25 mouse cellular contexts compared by ENCODE assay signal in the genomic region with DNA sequence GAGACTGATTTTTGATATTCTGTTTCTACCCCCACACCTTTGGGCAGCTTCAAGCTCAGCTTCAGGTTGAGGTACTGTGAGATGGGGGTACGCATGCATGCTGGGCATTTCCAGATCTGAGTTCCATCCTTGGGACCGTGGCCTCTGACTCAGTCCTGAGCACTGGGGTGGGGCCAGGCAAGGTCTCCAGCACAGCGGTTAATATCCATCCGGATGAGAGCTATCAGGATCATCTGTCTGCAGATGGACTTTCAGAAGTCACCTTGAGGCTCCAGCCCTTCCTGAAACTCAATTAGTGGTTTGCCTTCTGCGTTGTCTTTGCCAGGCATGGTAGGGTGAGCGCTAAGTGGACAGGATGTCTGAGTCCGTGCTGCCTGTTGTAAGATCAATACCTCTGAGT. TPM values are rescaled to one million over a fixed set of nuclear protein-coding genes. Genes with fewer than 3 reads are reported as not detected.
A peak's percentile ranks its signal among the peaks of the same experiment; 100 is the strongest.
DNase-seq lines count a peak whose midpoint lies in the region; ATAC-seq and TF ChIP-seq lines count a peak whose summit lies in the region.
"Had no signal": no experiment of that assay in that cellular context is flagged by ENCODE, and none has a peak within 500 bp of the region (broad histone marks: within the 10 kb centered on the region; RNA-seq: fewer than 3 reads in every experiment).

No protein-coding gene starts in this region.

- no peaks in the 10 kb centered on the region; the same call in 1 of the 2 replicates for H3K36me3 ChIP-seq in small intestine, adult 2 months (ENCODE audit: control insufficient read depth, insufficient read depth, low read length)
- H3K36me3 ChIP-seq: embryonic facial prominence, embryonic 10.5 days; embryonic facial prominence, embryonic 12.5 days; forebrain, embryonic 10.5 days; forebrain, embryonic 12.5 days; forebrain, embryonic 15.5 days had no signal

- intact Hi-C loops in left cerebral cortex, adult 2 months (cut with DNase I): loop anchor here (5.0 kb wide), 1 partner anchor 43 kb away; a partner anchor contains a TSS
- intact Hi-C loops in left cerebral cortex, postnatal 14 days (cut with DNase I): no loop called here
- intact Hi-C loops in heart, postnatal 14 days (cut with DNase I): no loop called here

- no peak for TF ChIP-seq CTCF in left cerebral cortex, adult 2 months (IDR thresholded peaks at IDR 0.05)
- TF ChIP-seq CTCF in small intestine, adult 2 months (IDR thresholded peaks at IDR 0.05; ENCODE audit: extremely low read depth, insufficient read length, insufficient replicate concordance, low read depth, low read length): no peak

- 83% methylated on average over 7 of the region's 7 CpGs for WGBS in small intestine, adult 2 months

- no peak for DNase-seq in left cerebral cortex, adult 2 months (ENCODE audit: extremely low spot score in 1 of 2, low spot score in 2 of 2)
- DNase-seq in left cerebral cortex, postnatal 14 days (ENCODE audit: low spot score in 2 of 2): no peak
- peak; percentile 15 for DNase-seq in adrenal gland, adult 8-10 months
- peak; percentile 16 for DNase-seq in adrenal gland, postnatal 14 days
- no peak for DNase-seq in heart, postnatal 14 days
- no peak for DNase-seq in c-Kit-positive CD71-positive TER-119-positive erythroid progenitor cells, embryonic 14.5 days (ENCODE audit: low spot score)
- DNase-seq: cerebellum, adult 11 months; cerebellum, adult 18-20 months; cerebellum, adult 8-10 months; cerebellum, adult 9-11 months; cerebellum, postnatal 14 days; cerebellum, postnatal 36 days; embryo, embryonic 11 days; forebrain, postnatal 0 days had no signal

- no peaks in the 10 kb centered on the region for H3K27me3 ChIP-seq in small intestine, adult 2 months (ENCODE audit: control insufficient read depth, insufficient read depth, low read length)
- H3K27me3 ChIP-seq: embryonic facial prominence, embryonic 12.5 days; forebrain, embryonic 12.5 days; forebrain, embryonic 15.5 days; Patski had no signal

- no peak overlapping the region for H3K4me3 ChIP-seq in left cerebral cortex, adult 2 months
- H3K4me3 ChIP-seq in small intestine, adult 2 months (ENCODE audit: low read depth, low read length): no peak overlapping the region
- H3K4me3 ChIP-seq: embryonic facial prominence, embryonic 10.5 days; embryonic facial prominence, embryonic 12.5 days; erythroblast, embryonic 14.5 days; forebrain, embryonic 10.5 days; forebrain, embryonic 12.5 days; forebrain, embryonic 15.5 days had no signal

- H3K27ac ChIP-seq in left cerebral cortex, adult 2 months: peak overlapping the region; percentile 44
- H3K27ac ChIP-seq in small intestine, adult 2 months (ENCODE audit: insufficient read depth, low read depth, low read length): peak overlapping the region; percentile 32; the same call in 1 of the 2 replicates
- H3K27ac ChIP-seq: embryonic facial prominence, embryonic 10.5 days; embryonic facial prominence, embryonic 12.5 days; forebrain, embryonic 10.5 days; forebrain, embryonic 12.5 days; forebrain, embryonic 15.5 days had no signal

- H3K4me1 ChIP-seq in small intestine, adult 2 months (ENCODE audit: control insufficient read depth, insufficient read depth, insufficient read length, low read length): peaks cover 15% of the 10 kb centered on the region; the same call in 1 of the 2 replicates
- H3K4me1 ChIP-seq: embryonic facial prominence, embryonic 10.5 days; forebrain, embryonic 10.5 days; forebrain, embryonic 12.5 days had no signal

- no peak for TF ChIP-seq POLR2A in small intestine, adult 2 months (IDR thresholded peaks at IDR 0.05; ENCODE audit: low read depth, low read length)

- no peak for ATAC-seq in erythroblast, adult 5-6 weeks (replicated peaks; ENCODE audit: low FRiP score, poor library complexity, severe bottlenecking)
- ATAC-seq: activated CD4-positive, CD25-positive, alpha-beta regulatory T cell, adult 4 months; forebrain, embryonic 15.5 days; forebrain, postnatal 0 days; Patski had no signal

RNA-seq across cellular contexts. Expression of a gene that starts 37.6 kb away (rescaled TPM):
- 10 to 100 TPM; 14.7 to 28.5 TPM for total RNA-seq in left cerebral cortex, adult 2 months (2021)
- 10 to 100 TPM; 16.5 to 29.7 TPM for total RNA-seq in left cerebral cortex, postnatal 14 days (2021)
- 100 to 1,000 TPM in 1 of 4 experiments, 10 to 100 TPM in 3; 52.0 to 101 (median 75.4) TPM for total RNA-seq in adrenal gland, adult 8-10 months (2022)
- total RNA-seq in adrenal gland, postnatal 14 days (2021): 51.1 and 57.4 TPM in 2 replicates
- polyA plus RNA-seq in small intestine, adult 2 months (2012; rRNA removed): 14.2 and 17.9 TPM in 2 replicates
- total RNA-seq in heart, postnatal 14 days (2021): 10 to 100 TPM; 13.5 to 32.5 TPM
- 34.3 and 96.3 TPM in 2 replicates for total RNA-seq in erythroblast, adult 5-6 weeks (2015; ENCODE audit: low replicate concordance)
- 27.0 and 44.2 TPM in 2 replicates for total RNA-seq in erythroblast, adult 5-6 weeks (2017; ENCODE audit: low replicate concordance)
- polyA plus RNA-seq: erythroblast, embryonic 14.5 days had no signal

RNA-seq across cellular contexts. Expression of a gene that starts 41.8 kb away (rescaled TPM):
- 10 to 100 TPM; 48.5 to 56.3 TPM for total RNA-seq in left cerebral cortex, adult 2 months (2021)
- total RNA-seq in left cerebral cortex, postnatal 14 days (2021): 10 to 100 TPM; 56.5 to 57.6 TPM
- total RNA-seq in adrenal gland, adult 8-10 months (2022): 10 to 100 TPM in 1 of 4 experiments, 1 to 10 TPM in 3; 4.8 to 11.5 (median 8.3) TPM
- 6.8 and 8.6 TPM in 2 replicates for total RNA-seq in adrenal gland, postnatal 14 days (2021)
- 9.1 and 27.5 TPM in 2 replicates for polyA plus RNA-seq in small intestine, adult 2 months (2012; rRNA removed)
- total RNA-seq in heart, postnatal 14 days (2021): 1 to 10 TPM; 2.9 to 3.2 TPM
- total RNA-seq in erythroblast, adult 5-6 weeks (2015; ENCODE audit: low replicate concordance): not detected in 2 replicates
- not detected in 2 replicates for total RNA-seq in erythroblast, adult 5-6 weeks (2017; ENCODE audit: low replicate concordance)
- total RNA-seq: MEL had no signal
- polyA plus RNA-seq: activated CD4-positive, CD25-positive, alpha-beta regulatory T cell, adult 4 months; erythroblast, embryonic 14.5 days had no signal

Comparison
In these comparisons a context has a peak if more than half of its experiments do, and no peak if none do; other contexts are left out.
1. DNase-seq: peak in adrenal gland, adult 8-10 months (single experiment) and adrenal gland, postnatal 14 days (single experiment); none in left cerebral cortex, adult 2 months (0 of 2), left cerebral cortex, postnatal 14 days (0 of 2), heart, postnatal 14 days (0 of 2) and c-Kit-positive CD71-positive TER-119-positive erythroid progenitor cells, embryonic 14.5 days (single experiment).